Mouse (Mus musculus) kidney, postnatal 36 days (tissue): ENCODE measurements at regions not wholly inside any gene's neighbourhood (a gene's known extent, or its start where the extent isn't known, plus 50 kb on each side); places are given as distances from the start of the nearest gene placed in this dataset.

Experiments used
- DNase-seq, 2 experiments: peaks; one replicate each; pipeline ENCODE4 v3.0.0; 2021 to 2022; ENCODE audit warnings: mixed read lengths in 2 of 2

DNA sequence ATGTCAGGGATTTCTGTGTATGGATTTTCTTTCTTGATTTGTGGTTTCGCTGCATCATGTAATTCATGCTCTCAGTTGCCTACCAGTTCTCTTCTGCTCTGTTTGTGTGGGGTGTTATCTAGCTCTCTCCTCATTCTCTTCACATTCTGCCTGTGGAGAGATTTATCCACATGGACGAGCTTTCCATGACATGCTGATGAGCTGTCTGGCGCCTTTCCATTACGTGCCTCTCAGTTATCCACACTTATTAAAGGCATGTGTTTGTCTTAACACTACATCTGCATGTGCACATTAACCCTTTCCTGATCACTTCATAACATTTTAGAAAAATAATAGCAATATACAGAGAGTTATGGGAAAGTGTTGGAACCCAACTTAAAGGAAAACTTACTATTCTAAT lies 106.6 kb upstream of the Negr1 start:
- no peak for DNase-seq

DNA sequence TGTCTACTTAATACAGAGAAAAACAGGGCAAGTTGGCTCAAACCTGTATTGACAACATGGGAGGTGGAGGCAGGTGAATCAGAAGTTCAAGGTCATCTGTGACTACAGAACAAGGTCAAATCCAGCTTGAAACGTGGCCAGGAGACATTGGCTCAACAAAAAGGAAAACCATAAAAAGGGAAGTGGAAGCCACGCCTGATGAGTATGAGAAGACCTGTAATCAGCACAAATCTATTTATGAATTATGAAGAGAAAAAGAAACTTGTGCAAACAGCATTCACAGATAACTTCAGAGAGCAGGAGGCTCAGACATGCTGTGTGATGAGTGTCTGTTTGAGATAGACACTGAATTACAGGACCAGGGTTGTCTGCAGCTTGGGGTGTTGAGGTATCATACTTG lies 98.3 kb upstream of the Negr1 start:
- no peak for DNase-seq

DNA sequence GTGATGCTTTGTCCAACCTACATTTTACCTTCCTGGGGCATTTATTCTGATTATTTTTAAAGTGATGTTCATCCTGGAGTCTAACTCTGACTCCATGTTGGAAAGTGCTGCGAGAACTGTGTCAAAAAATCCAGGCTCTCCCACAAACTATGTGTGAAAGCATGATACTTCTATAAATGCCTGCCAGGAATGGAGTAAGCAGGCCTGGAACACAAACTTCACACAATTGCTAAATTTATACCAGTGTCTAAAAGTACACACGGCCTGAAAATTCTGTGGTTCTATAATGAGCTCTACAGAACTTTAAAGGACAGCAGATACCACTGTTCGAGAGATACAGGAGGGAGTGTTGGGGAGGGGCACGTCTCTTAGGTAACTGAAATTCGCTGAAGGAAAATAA lies 96.0 kb upstream of the Negr1 start:
- DNase-seq = no peak

DNA sequence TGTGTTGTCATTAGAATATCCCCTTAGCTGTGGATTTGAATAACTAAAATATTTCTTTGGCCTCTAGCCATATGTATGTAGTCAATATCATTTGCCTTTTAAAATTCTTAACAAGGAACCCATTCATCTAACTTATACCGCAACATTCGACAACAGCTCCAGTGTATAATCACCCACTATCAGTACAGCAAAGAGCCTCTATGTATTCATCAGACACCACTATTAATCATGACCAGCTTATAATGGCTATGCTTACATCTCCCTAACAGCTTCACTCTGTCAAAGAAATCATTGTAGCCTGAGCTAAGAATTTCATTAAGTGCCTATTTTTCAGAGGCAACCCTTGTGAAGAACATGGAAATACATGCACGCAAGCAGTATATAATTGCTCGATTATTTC lies 88.9 kb upstream of the Negr1 start:
- no peak for DNase-seq
